Mouse (Mus musculus) E14TG2a.4 (cell line): ENCODE results near the gene Asic3.
A peak's percentile ranks its signal among the peaks of the same experiment; 100 is the strongest.

Experiments
- H3K27me3 ChIP-seq: 2 replicates; pipeline ENCODE4 v1.6.1; 2014; ENCODE audit warnings: low read length, control low read depth; ENCODE audit not compliant: insufficient read depth
- H3K36me3 ChIP-seq: 2 replicates; pipeline ENCODE4 v1.6.1; 2014; ENCODE audit warnings: low read length, control low read depth; ENCODE audit not compliant: insufficient read depth
- H3K4me1 ChIP-seq: replicated peaks from 2 replicates; pipeline ENCODE4 v1.6.1; 2014; ENCODE audit warnings: low read depth, low read length, control low read depth
- H3K4me3 ChIP-seq: replicated peaks from 2 replicates; pipeline ENCODE4 v1.5.1; 2014; ENCODE audit warnings: mild to moderate bottlenecking, low read length
- H3K9me3 ChIP-seq: 2 replicates; pipeline ENCODE4 v1.6.1; 2014; ENCODE audit warnings: low read length, control low read depth
- CTCF ChIP-seq: conservative IDR thresholded peaks from 2 replicates; pipeline ENCODE4 v1.5.1; 2014; ENCODE audit warnings: low read length
- NANOG ChIP-seq: IDR thresholded peaks from 2 replicates; pipeline ENCODE4 v1.6.1; 2014; ENCODE audit warnings: borderline replicate concordance, low read length, mixed read lengths
- POU5F1 ChIP-seq: IDR thresholded peaks from 2 replicates; pipeline ENCODE4 v1.6.1; 2014; ENCODE audit warnings: low read length, borderline replicate concordance

Asic3 gene

GRCm38 (mm10) chr5:24404594-24405360, 8.4 kb upstream of the Asic3 start:
- Histone ChIP-seq H3K9me3 (no peaks in the 10 kb centered on the region), H3K4me3 (no peak overlapping the region), H3K4me1 (peaks cover 41% of the 10 kb centered on the region), H3K36me3 (peaks cover 96% of the 10 kb centered on the region), H3K27me3 (no peaks in the 10 kb centered on the region)
- no peak for TF ChIP-seq CTCF
- no peak for TF ChIP-seq POU5F1
- TF ChIP-seq NANOG, result no peak

DNA sequence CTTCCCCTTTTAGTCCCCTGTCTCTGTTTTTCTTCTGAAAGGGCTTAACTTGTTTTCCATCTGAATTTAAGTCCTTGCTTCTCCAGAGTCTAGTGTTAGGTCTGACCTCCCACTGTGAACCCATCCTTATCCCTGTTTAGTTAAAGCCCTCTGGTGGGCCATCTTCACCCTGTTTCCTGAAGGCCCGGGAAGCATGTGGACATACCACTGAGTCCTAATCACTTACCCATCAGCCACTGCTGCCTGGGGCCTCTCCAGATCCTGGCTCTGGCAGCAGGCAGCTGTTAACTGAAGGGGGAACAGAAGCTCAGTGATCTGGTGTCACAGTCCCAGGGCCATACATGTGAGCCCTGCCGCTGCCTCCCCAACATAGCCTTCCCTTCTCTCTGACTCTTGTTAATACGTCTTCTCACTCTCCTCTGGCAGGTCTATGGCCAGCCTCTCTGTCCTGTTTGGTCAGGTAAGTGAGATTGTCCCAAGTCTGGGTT, 7.8 kb upstream of the Asic3 start:
- Histone ChIP-seq H3K36me3 (peaks cover 89% of the 10 kb centered on the region), H3K9me3 (no peaks in the 10 kb centered on the region), H3K4me3 (no peak overlapping the region), H3K27me3 (no peaks in the 10 kb centered on the region), H3K4me1 (peaks cover 35% of the 10 kb centered on the region)
- TF ChIP-seq POU5F1 (no peak), CTCF (no peak), NANOG (no peak)

DNA sequence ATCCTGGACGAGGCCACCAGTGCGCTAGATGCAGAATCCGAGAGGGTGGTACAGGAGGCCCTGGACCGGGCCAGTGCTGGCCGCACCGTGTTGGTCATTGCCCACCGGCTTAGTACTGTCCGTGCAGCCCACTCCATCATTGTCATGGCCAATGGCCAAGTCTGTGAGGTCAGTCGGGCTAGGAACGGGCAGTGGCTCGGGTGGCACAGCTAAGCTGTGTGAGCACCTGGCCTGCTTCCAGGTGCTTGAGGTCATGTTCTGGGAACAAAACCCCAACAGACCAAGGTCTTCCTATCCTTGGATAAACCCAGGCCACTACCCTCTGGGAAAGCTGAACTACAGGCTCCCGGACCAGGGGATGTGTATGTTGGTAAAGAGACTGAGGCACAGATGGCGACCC, 4.5 kb upstream of the Asic3 start:
- Histone ChIP-seq H3K4me3 (no peak overlapping the region), H3K27me3 (peaks cover 13% of the 10 kb centered on the region), H3K36me3 (peaks cover 57% of the 10 kb centered on the region)

DNA sequence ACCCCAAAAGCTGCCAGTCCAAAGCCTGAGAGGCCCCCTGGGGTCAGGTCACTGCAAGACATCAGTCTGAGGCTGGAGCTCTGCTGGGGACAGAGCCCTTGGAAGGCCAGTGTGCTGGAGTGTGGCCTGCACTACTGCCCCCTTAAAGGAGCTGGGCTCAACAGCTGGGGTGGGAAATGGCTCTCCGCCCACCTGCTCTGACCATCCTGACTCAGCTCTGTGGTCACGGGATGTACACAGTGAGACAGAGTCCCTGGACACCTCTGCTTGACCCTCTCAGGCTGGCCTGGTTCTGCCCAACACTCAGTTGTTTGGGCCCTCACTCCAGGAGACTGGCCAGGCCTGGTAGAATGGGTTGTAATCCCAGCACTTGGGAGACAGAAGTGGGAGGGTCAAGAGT, 3.7 kb upstream of the Asic3 start:
- H3K36me3 ChIP-seq, result peaks cover 50% of the 10 kb centered on the region
- peaks cover 21% of the 10 kb centered on the region for H3K27me3 ChIP-seq
- TF ChIP-seq POU5F1, result no peak
- TF ChIP-seq NANOG, result no peak
- TF ChIP-seq CTCF, result no peak
- H3K4me3 ChIP-seq, result no peak overlapping the region
- peaks cover 31% of the 10 kb centered on the region for H3K4me1 ChIP-seq
- H3K9me3 ChIP-seq, result no peaks in the 10 kb centered on the region

More for the DNA sequence above, 4.5 kb upstream of the Asic3 start:
- TF ChIP-seq NANOG (no peak), CTCF (no peak), POU5F1 (no peak)
- Histone ChIP-seq H3K9me3 (no peaks in the 10 kb centered on the region), H3K4me1 (peaks cover 27% of the 10 kb centered on the region)

- H3K36me3 ChIP-seq, result peaks cover 26% of the 10 kb centered on the region
- no peak for TF ChIP-seq NANOG
- no peak for TF ChIP-seq CTCF
- TF ChIP-seq POU5F1, result no peak
- no peak overlapping the region for H3K4me3 ChIP-seq
- peaks cover 30% of the 10 kb centered on the region for H3K4me1 ChIP-seq
- H3K9me3 ChIP-seq, result no peaks in the 10 kb centered on the region
- peaks cover 35% of the 10 kb centered on the region for H3K27me3 ChIP-seq
These were observed 1.1 kb upstream of the Asic3 start for GRCm38 (mm10) chr5:24412063-24412462.

DNA sequence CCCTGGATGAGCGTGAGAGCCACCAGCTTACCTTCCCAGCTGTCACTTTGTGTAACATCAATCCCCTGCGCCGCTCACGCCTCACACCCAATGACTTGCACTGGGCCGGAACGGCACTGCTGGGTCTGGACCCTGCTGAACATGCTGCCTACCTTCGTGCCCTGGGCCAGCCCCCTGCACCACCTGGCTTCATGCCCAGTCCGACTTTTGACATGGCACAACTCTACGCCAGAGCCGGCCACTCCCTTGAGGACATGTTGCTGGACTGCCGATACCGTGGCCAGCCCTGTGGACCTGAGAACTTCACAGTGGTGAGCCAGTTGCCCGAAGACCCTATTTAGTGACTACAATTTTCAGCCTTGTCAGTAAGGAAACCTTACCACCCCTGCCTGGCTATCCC, 746 bp downstream of the Asic3 start:
- Histone ChIP-seq H3K4me1 (peaks cover 30% of the 10 kb centered on the region), H3K36me3 (peaks cover 18% of the 10 kb centered on the region), H3K4me3 (peak overlapping the region; percentile 69), H3K9me3 (no peaks in the 10 kb centered on the region), H3K27me3 (peaks cover 35% of the 10 kb centered on the region)
- TF ChIP-seq POU5F1, result no peak
- TF ChIP-seq NANOG, result no peak
- TF ChIP-seq CTCF, result no peak

DNA sequence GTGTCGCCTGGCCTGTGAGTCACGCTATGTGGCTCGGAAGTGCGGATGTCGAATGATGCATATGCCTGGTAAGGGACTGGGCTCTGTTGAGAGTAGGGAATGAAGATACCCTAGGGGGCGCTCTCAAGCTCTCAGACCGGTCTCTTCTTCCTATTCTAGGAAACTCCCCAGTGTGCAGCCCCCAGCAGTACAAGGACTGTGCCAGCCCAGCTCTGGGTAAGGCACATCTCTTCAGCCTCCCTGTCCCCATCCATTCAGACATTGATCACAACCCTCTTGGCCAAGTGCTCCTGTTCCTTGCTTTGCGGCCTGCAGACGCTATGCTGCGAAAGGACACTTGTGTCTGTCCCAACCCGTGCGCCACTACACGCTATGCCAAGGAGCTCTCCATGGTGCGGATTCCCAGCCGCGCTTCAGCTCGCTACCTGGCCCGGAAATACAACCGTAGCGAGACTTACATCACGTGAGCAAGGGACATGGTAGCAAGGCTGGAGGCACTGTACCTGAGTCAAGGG, 3.1 kb downstream of the Asic3 start:
- TF ChIP-seq CTCF, result peak; percentile 62
- no peak for TF ChIP-seq POU5F1

DNA sequence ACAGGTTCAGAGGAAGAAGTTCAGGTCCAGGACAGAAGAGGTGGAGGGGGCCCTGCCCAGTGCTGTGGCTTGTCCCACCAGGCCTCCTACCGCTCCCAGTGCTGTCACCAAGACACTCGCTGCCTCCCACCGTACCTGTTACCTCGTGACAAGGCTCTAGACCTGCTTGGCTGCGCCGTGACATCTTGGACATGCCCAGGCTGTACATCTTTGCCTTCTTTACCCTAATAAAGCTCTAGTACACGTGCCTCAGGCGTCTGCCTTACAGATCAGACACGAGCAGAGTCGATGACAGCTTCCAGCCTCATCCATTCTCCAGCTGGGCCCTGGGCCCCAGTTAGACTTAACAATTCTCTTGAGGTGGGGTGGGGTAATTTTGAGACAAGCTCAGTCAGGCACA, 4.4 kb downstream of the Asic3 start:
- H3K36me3 ChIP-seq, result peaks cover 41% of the 10 kb centered on the region

More for the DNA sequence above, 3.1 kb downstream of the Asic3 start:
- Histone ChIP-seq H3K36me3 (peaks cover 33% of the 10 kb centered on the region), H3K27me3 (peaks cover 35% of the 10 kb centered on the region), H3K4me1 (peaks cover 30% of the 10 kb centered on the region), H3K9me3 (no peaks in the 10 kb centered on the region), H3K4me3 (peak overlapping the region; percentile 57)

More for the DNA sequence above, 4.4 kb downstream of the Asic3 start:
- TF ChIP-seq NANOG (no peak), POU5F1 (no peak), CTCF (no peak)
- Histone ChIP-seq H3K27me3 (peaks cover 28% of the 10 kb centered on the region), H3K4me3 (no peak overlapping the region), H3K4me1 (peaks cover 33% of the 10 kb centered on the region), H3K9me3 (no peaks in the 10 kb centered on the region)
